Mouse (Mus musculus): Measurements from ENCODE around the gene Uroc1. TPM values are rescaled to one million over a fixed set of nuclear protein-coding genes. Genes with fewer than 3 reads are reported as not detected.

Uroc1 gene
- polyA plus RNA-seq, 1 experiment: 0.04 TPM

DNA sequence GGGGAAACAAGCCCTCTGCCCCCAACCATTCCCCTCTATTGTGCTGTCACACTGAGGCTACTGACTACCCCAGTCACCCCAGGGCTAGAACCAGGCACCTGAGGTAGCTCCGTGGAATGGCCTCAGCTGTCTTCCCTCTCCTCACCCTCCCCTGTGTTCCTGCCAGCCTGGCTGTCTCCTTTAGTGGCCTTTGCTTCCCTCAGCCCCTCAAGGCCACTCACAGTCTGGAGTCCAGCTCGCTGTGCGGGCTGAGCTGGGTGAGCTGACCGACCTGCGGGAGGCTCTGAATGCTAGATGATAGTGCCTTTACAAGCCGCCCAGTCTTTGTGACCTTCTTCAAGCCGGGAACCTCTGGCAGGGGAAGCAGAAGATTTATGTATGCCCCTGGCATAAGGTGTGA is 78.8 kb downstream of the Uroc1 start:
- no peak for TF ChIP-seq CTCF (IDR thresholded peaks at IDR 0.05; ENCODE audit: extremely low read depth, insufficient read depth, low read length)
- TF ChIP-seq POLR2A (IDR thresholded peaks at IDR 0.05; ENCODE audit: extremely low read depth, insufficient read depth, low read length): no peak
- Histone ChIP-seq H3K4me1 (ENCODE audit: control insufficient read depth, insufficient read depth, low read length) (no peaks in the 10 kb centered on the region), H3K4me3 (ENCODE audit: insufficient read depth, low read length) (no peak overlapping the region), H3K27ac (ENCODE audit: insufficient read depth, low read length) (no peak overlapping the region)

Other genes with a start within 250 kb of the Uroc1 start
- gene Vmn1r50, start 231.9 kb upstream of the Uroc1 start, polyA plus RNA-seq (2012; rRNA removed): not detected in 2 replicates
- gene Vmn1r51, start 210.7 kb upstream of the Uroc1 start, polyA plus RNA-seq (2012; rRNA removed): not detected in 2 replicates
- gene Vmn1r52, start 158.5 kb upstream of the Uroc1 start, polyA plus RNA-seq (2012; rRNA removed): not detected in 2 replicates
- gene V1ra8, start 130.5 kb upstream of the Uroc1 start, polyA plus RNA-seq (2012; rRNA removed): not detected in 2 replicates
- gene Vmn1r53, start 108.8 kb upstream of the Uroc1 start, polyA plus RNA-seq (2012; rRNA removed): not detected in 2 replicates
- not detected in 2 replicates for gene Vmn1r54, start 87.0 kb upstream of the Uroc1 start, polyA plus RNA-seq (2012; rRNA removed)
- gene BC048671, start 32.1 kb upstream of the Uroc1 start, polyA plus RNA-seq (2012; rRNA removed): not detected in 2 replicates
- gene Chst13, start 8.1 kb upstream of the Uroc1 start, polyA plus RNA-seq (2012; rRNA removed): 0.06 and 0.17 TPM in 2 replicates
- gene Zxdc, start 36.2 kb downstream of the Uroc1 start, polyA plus RNA-seq (2012; rRNA removed): 17.3 and 18.2 TPM in 2 replicates
- 8.9 and 9.5 TPM in 2 replicates for gene Cfap100, start 95.5 kb downstream of the Uroc1 start, polyA plus RNA-seq (2012; rRNA removed)
- gene Klf15, start 129.3 kb downstream of the Uroc1 start, polyA plus RNA-seq (2012; rRNA removed): 31.9 and 33.0 TPM in 2 replicates
- gene Aldh1l1, start 153.1 kb downstream of the Uroc1 start, polyA plus RNA-seq (2012; rRNA removed): 77.0 and 83.1 TPM in 2 replicates

Measured in cortical plate, adult 2 months (tissue).